Mouse (Mus musculus) limb, embryonic 15.5 days (tissue): ENCODE results near the gene Ahcyl2. TPM values are rescaled to one million over a fixed set of nuclear protein-coding genes. Genes with fewer than 3 reads are reported as not detected.
"Not testable (repeated sequence)": the region's sequence is repeated elsewhere in the genome, so short reads cannot be mapped to it uniquely, and the experiment has no call there.

Source experiments
- ATAC-seq: fragments of 200-750 bp; cut with Nextera tagmentation; 2 replicates; pipeline ENCODE4 v1.8.0; 2017; ENCODE audit warnings: low read depth, moderate TSS enrichment; ENCODE audit not compliant: insufficient number of reproducible peaks, low FRiP score, low TSS enrichment
- H3K27ac ChIP-seq: fragments of 300-500 bp; sonication (generic); 2 replicates; pipeline ENCODE4 v1.5.1; 2015; ENCODE audit warnings: moderate library complexity, mild to moderate bottlenecking, inconsistent platforms
- H3K27me3 ChIP-seq: fragments of 300-500 bp; sonication (generic); 2 replicates; pipeline ENCODE4 v1.6.1; 2015; ENCODE audit warnings: inconsistent platforms
- H3K36me3 ChIP-seq: fragments of 300-500 bp; sonication (generic); 2 replicates; pipeline ENCODE4 v1.6.1; 2015; ENCODE audit warnings: inconsistent platforms
- H3K4me1 ChIP-seq: fragments of 300-500 bp; sonication (generic); 2 replicates; pipeline ENCODE4 v1.6.1; 2015; ENCODE audit warnings: inconsistent platforms
- H3K4me2 ChIP-seq: fragments of 300-500 bp; sonication (generic); 2 replicates; pipeline ENCODE4 v1.6.1; 2015; ENCODE audit warnings: mild to moderate bottlenecking, inconsistent platforms
- H3K4me3 ChIP-seq: fragments of 300-500 bp; sonication (generic); 2 replicates; pipeline ENCODE4 v1.5.1; 2015; ENCODE audit warnings: mild to moderate bottlenecking, inconsistent platforms
- H3K9ac ChIP-seq: fragments of 300-500 bp; sonication (generic); 2 replicates; pipeline ENCODE4 v1.6.1; 2015; ENCODE audit warnings: inconsistent platforms
- H3K9me3 ChIP-seq: fragments of 300-500 bp; sonication (generic); 2 replicates; pipeline ENCODE4 v1.6.1; 2016; ENCODE audit warnings: inconsistent platforms
- WGBS: fragments of 180-500 bp; shearing (Covaris S2); methylation state at CpG from one replicate; pipeline ENCODE4 v1.1.7; 2015; 5-methylcytosine and 5-hydroxymethylcytosine counted together
- polyA plus RNA-seq: library from polyadenylated mRNA; unstranded; fragments of >200 nt; fragmentation: Nextera tagmentation; extraction: Ambion mirVana; gene quantifications from 2 replicates; pipeline ENCODE4 v1.2.1, GENCODE M21; 2015

Ahcyl2 gene
- polyA plus RNA-seq, 1 experiment from 2014 or later = 13.4 TPM

DNA sequence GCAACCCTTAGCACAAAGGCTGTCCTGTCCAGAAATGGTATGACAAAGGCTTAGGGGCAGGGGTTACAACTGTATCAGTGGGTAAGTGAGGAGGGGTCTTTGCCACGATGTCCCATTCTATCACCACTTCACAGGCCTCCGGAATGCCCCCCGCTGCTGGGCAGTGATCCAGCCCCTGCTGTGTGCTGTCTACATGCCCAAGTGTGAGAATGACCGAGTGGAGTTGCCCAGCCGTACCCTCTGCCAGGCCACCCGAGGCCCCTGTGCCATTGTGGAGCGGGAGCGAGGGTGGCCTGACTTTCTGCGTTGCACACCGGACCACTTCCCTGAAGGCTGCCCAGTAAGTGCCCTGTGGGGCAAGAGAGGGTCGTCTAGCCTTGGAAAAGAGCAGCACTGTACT lies 14.5 kb upstream of the Ahcyl2 start:
- Histone ChIP-seq H3K4me3 (no peak overlapping the region), H3K27ac (no peak overlapping the region), H3K9me3 (0 out of 2 replicates have a peak, but pooled peaks cover under 1% of the 10 kb centered on the region), H3K4me2 (no peak overlapping the region), H3K9ac (no peak overlapping the region), H3K27me3 (no peaks in the 10 kb centered on the region), H3K4me1 (peaks cover 11% of the 10 kb centered on the region; the same call in 1 of the 2 replicates), H3K36me3 (peaks cover 46% of the 10 kb centered on the region)
- ATAC-seq = no peak
- 90% methylated on average over 11 of the region's 11 CpGs for WGBS

GRCm38 (mm10) chr6:29756001-29756400 lies 11.8 kb upstream of the Ahcyl2 start:
- 87% methylated on average over 5 of the region's 5 CpGs for WGBS

GRCm38 (mm10) chr6:29756476-29756875 lies 11.3 kb upstream of the Ahcyl2 start:
- peaks cover 6% of the 10 kb centered on the region; the same call in 1 of the 2 replicates for H3K4me1 ChIP-seq
- WGBS = 88% methylated on average over 4 of the region's 4 CpGs
- peaks cover 69% of the 10 kb centered on the region for H3K36me3 ChIP-seq
- no peak overlapping the region for H3K4me3 ChIP-seq
- no peak overlapping the region for H3K9ac ChIP-seq
- H3K4me2 ChIP-seq = no peak overlapping the region
- H3K27ac ChIP-seq = no peak overlapping the region
- H3K9me3 ChIP-seq = no peaks in the 10 kb centered on the region
- no peaks in the 10 kb centered on the region for H3K27me3 ChIP-seq
- no peak for ATAC-seq

More at GRCm38 (mm10) chr6:29756001-29756400, 11.8 kb upstream of the Ahcyl2 start:
- Histone ChIP-seq H3K27ac (no peak overlapping the region), H3K9ac (no peak overlapping the region), H3K4me1 (peaks cover 6% of the 10 kb centered on the region; the same call in 1 of the 2 replicates), H3K4me2 (no peak overlapping the region), H3K4me3 (no peak overlapping the region), H3K27me3 (no peaks in the 10 kb centered on the region), H3K9me3 (no peaks in the 10 kb centered on the region), H3K36me3 (peaks cover 64% of the 10 kb centered on the region)
- ATAC-seq = no peak

DNA sequence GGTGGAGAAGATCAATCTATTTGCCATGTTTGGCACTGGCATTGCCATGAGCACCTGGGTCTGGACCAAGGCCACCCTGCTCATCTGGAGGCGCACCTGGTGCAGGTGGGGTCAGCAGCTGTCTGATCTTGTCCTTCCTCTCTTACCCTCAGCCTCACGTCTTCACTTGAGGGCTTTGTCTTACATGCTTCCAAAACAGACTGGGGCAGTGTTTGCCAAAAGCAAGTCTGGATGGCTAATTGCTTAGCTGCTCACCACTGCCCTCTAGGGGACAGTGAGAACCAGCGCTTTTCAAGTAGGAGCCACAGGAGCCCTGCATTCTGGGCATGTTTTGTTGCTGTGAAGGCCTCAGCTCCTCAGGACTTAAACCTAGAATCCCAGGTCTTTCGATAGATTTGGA lies 9.4 kb upstream of the Ahcyl2 start:
- Histone ChIP-seq H3K36me3 (peaks cover 74% of the 10 kb centered on the region), H3K4me1 (no peaks in the 10 kb centered on the region), H3K9me3 (no peaks in the 10 kb centered on the region), H3K27ac (no peak overlapping the region), H3K4me3 (no peak overlapping the region), H3K27me3 (no peaks in the 10 kb centered on the region), H3K9ac (no peak overlapping the region), H3K4me2 (no peak overlapping the region)
- 46% methylated on average over 4 of the region's 4 CpGs for WGBS
- no peak for ATAC-seq

DNA sequence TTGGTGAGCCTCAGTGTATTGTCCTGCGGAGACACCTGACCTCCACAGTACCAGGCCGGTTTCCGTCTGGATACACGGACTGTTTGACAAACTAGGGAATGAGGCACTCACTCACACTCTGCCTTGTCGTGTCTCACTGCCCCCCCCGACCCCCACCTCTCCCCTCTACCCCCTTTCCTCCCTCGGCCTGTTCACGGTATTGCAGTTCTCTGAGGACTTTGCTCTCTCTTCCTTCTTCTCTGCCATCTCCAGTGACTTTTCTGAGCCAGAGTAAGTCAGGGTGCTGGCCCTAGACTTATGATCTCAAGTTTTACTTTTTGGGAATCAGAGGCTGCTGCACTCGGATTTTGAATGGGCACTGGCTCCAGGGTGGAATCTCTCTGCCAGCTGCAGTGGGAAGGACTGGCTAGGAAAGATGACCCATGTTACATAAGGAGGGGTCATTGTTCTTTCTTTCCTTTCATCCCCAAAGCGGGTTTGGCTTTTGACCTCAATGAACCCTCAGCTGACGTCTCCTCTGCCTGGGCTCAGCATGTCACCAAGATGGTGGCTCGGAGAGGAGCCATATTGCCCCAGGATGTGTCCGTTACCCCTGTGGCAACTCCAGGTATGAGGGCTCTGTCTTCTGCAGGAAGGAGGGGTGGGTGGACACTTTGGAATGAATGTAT lies 8.7 kb upstream of the Ahcyl2 start:
- H3K9ac ChIP-seq = no peak overlapping the region
- H3K9me3 ChIP-seq = no peaks in the 10 kb centered on the region
- 89% methylated on average over 13 of the region's 13 CpGs for WGBS
- no peak overlapping the region for H3K4me3 ChIP-seq
- no peak overlapping the region for H3K27ac ChIP-seq
- ATAC-seq = no peak
- H3K36me3 ChIP-seq = peaks cover 69% of the 10 kb centered on the region
- H3K4me1 ChIP-seq = no peaks in the 10 kb centered on the region
- no peaks in the 10 kb centered on the region for H3K27me3 ChIP-seq
- no peak overlapping the region for H3K4me2 ChIP-seq

DNA sequence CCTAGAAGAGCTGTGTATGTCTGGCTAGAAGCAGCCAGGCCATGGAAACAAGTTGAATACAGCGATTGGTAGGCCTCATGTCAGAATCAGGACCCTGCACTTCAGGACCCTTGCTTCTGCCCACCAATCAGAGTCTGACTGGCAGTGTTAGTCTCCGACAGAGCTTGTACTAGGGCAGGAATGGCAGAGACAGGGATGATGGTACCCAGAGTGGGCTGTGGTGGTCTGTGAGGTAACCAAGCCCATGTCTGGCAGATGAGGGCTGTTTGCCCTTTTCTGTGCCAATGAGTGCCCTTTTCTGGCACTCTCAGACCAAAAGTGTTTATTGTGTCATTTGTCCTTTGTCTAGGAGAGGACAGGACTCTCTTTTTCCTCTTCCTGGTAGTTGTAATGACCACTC lies 7.4 kb upstream of the Ahcyl2 start:
- ATAC-seq, H3K4me2 ChIP-seq, H3K4me3 ChIP-seq: not testable (repeated sequence)

DNA sequence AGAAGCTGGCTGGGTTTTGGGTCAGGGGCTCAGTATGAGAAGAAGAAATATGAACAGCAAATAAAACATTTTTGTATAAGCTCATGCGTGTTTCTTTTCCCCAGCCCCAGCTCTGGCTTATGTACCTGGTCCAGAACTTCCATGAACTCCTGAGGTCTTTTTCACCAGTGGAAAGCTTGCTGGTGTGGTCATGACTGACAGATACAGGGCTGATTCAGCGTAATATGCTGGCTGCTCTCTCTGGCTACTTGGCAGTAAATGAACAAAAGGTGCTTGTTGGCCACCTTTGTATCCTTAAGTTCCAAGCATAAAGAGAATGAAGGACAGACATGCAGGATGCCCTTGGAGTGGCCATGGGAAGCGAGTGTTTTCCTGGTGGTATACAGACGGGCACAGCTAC lies 6.5 kb upstream of the Ahcyl2 start:
- H3K27ac ChIP-seq = no peak overlapping the region
- no peaks in the 10 kb centered on the region for H3K9me3 ChIP-seq
- 92% methylated on average over 4 of the region's 4 CpGs for WGBS
- no peak overlapping the region for H3K4me2 ChIP-seq
- ATAC-seq = no peak
- peaks cover 50% of the 10 kb centered on the region for H3K36me3 ChIP-seq
- H3K4me1 ChIP-seq = no peaks in the 10 kb centered on the region
- H3K27me3 ChIP-seq = no peaks in the 10 kb centered on the region
- H3K4me3 ChIP-seq = no peak overlapping the region
- H3K9ac ChIP-seq = no peak overlapping the region

More for the DNA sequence above, 7.4 kb upstream of the Ahcyl2 start:
- not testable (repeated sequence) for H3K9me3 ChIP-seq, H3K27ac ChIP-seq, H3K27me3 ChIP-seq, H3K4me1 ChIP-seq, H3K9ac ChIP-seq
- H3K36me3 ChIP-seq = peaks cover 57% of the 10 kb centered on the region
- WGBS = 88% methylated on average over 2 of the region's 2 CpGs

DNA sequence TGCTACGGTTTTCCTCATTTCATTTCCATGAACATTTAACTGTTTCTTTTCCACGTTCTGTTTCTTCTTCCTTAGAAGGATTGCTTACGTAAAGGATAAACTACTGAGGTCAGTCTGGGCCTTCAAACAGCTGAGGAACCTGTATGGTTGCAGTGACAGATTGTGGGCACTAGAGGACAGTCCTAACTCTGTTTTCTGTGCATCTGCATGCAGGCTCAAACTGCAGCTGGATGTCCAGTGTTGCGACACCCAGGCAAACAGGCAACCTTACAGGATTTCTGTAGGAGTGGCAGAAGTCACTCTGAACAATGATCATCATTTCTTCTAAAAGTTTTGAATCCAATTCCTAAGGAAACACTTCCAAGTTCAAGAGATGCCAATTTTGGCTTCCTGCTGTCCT lies 5.3 kb upstream of the Ahcyl2 start:
- no peak overlapping the region for H3K4me2 ChIP-seq
- no peaks in the 10 kb centered on the region for H3K9me3 ChIP-seq
- 67% methylated on average over 4 of the region's 4 CpGs for WGBS
- H3K27me3 ChIP-seq = no peaks in the 10 kb centered on the region
- H3K27ac ChIP-seq = no peak overlapping the region
- no peak for ATAC-seq
- H3K4me3 ChIP-seq = no peak overlapping the region
- no peak overlapping the region for H3K9ac ChIP-seq
- H3K36me3 ChIP-seq = peaks cover 38% of the 10 kb centered on the region
- H3K4me1 ChIP-seq = no peaks in the 10 kb centered on the region; the same call in 1 of the 2 replicates

DNA sequence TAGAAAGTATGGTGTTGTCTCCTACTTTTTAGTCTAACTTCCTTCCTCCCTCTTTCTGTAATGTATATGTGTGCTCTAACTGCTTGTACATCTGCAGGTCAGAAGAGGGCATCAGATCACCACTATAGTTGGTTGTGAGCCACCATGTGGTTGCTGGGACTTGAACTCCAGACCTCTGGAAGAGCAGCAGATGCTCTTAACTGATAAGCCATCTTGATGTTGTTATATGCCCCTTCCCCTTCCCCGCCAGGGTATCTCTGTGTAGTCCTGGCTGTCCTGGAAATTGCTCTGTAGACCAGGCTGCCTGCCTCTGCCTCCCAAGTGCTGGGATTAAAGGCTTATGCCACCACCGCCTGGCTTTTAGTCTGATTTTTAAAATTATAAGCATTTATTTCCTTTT lies 937 bp upstream of the Ahcyl2 start:
- WGBS = 93% methylated on average over 2 of the region's 2 CpGs
- no peak for ATAC-seq
- Histone ChIP-seq H3K4me1 (peaks cover 11% of the 10 kb centered on the region), H3K4me2 (no peak overlapping the region), H3K36me3 (peaks cover 3% of the 10 kb centered on the region; the same call in 1 of the 2 replicates), H3K27ac (no peak overlapping the region), H3K9ac (no peak overlapping the region), H3K27me3 (no peaks in the 10 kb centered on the region), H3K4me3 (no peak overlapping the region), H3K9me3 (no peaks in the 10 kb centered on the region)

GRCm38 (mm10) chr6:29768791-29769441 lies 1.1 kb downstream of the Ahcyl2 start:
- H3K27me3 ChIP-seq = no peaks in the 10 kb centered on the region
- no peaks in the 10 kb centered on the region for H3K9me3 ChIP-seq
- H3K4me3 ChIP-seq = peak overlapping the region; percentile 87
- H3K27ac ChIP-seq = peak overlapping the region; percentile 93
- WGBS = under 1% methylated on average over 41 of the region's 50 CpGs
- H3K4me2 ChIP-seq = peak overlapping the region; percentile 69
- peaks cover 14% of the 10 kb centered on the region for H3K4me1 ChIP-seq
- H3K9ac ChIP-seq = peak overlapping the region; percentile 82
- H3K36me3 ChIP-seq = no peaks in the 10 kb centered on the region
- ATAC-seq = peak; percentile 1; the same call in 1 of the 2 replicates

DNA sequence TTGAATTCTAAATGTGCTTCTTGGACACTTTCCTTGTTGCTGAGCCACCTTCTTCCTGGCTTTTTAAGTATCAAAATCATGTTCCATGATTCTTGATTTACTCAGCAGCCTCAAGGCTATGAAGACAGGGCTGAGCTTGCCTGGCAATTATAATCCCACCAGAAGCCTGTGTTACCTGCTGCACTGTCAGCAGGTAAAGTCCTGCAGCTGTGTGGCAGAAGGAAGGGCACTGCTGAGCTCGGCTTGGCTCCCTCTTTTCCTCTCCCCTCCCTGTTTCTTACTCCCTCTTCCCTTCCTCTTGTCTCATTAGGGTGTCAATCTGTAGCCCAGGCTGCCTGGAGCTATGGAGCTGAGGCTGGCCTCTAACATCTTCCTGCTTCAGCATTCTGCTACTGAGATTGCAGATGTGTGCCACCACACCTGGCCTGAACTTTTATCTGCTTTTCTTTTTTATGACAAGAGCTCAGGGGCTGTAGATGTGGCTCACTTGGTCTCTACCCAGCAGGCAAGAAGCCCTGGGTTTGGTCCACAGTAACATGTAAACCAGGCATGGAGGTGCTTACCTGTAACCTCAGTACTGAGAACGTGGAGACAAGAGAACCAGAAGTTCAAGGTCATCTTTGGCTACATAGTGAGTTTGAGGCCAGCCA lies 3.0 kb downstream of the Ahcyl2 start:
- Histone ChIP-seq H3K27me3 (no peaks in the 10 kb centered on the region), H3K4me1 (peaks cover 14% of the 10 kb centered on the region), H3K36me3 (no peaks in the 10 kb centered on the region), H3K9me3 (no peaks in the 10 kb centered on the region), H3K4me2 (no peak overlapping the region), H3K4me3 (no peak overlapping the region), H3K27ac (no peak overlapping the region), H3K9ac (no peak overlapping the region)
- 52% methylated on average over 2 of the region's 2 CpGs for WGBS
- no peak for ATAC-seq

- Histone ChIP-seq H3K27ac (no peak overlapping the region), H3K4me2 (no peak overlapping the region), H3K9ac (no peak overlapping the region), H3K9me3 (no peaks in the 10 kb centered on the region), H3K36me3 (no peaks in the 10 kb centered on the region), H3K4me3 (no peak overlapping the region), H3K27me3 (no peaks in the 10 kb centered on the region), H3K4me1 (peaks cover 14% of the 10 kb centered on the region)
- no peak for ATAC-seq
- WGBS = 63% methylated on average over 3 of the region's 3 CpGs
Observed at GRCm38 (mm10) chr6:29772236-29772635, 4.4 kb downstream of the Ahcyl2 start.
